Mouse (Mus musculus) 416B (cell line): Measurements from ENCODE around the gene Fate1.
"Not testable (repeated sequence)": the region's sequence is repeated elsewhere in the genome, so short reads cannot be mapped to it uniquely, and the experiment has no call there.

Experiments used
- DNase-seq: peaks from one replicate; pipeline ENCODE4 v3.0.0; 2011; ENCODE audit warnings: low read depth

Gene Fate1

DNA sequence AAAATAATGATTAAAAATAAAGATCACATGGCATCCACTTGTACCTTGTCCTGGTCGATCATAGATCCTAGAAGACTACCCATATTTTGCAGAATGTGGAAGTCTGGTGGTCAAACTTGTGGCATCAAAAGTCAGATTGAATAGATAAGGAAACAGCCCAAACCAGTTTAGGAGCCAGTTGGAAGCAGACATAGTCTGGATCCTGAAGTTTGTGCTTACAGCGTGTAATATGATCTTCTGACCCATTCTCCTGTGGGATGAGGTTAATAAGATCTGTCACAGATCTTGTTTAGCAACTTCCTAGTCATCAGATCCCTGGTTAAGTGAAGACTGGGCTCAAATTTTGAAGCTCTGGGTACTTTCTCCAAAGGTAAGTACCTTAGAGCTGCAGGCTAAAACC lies at the start of gene Fate1:
Gene Fate1, plus strand, starts transcription at position 301 of the 400 bp plus-strand sequence.
- DNase-seq: no peak

DNA sequence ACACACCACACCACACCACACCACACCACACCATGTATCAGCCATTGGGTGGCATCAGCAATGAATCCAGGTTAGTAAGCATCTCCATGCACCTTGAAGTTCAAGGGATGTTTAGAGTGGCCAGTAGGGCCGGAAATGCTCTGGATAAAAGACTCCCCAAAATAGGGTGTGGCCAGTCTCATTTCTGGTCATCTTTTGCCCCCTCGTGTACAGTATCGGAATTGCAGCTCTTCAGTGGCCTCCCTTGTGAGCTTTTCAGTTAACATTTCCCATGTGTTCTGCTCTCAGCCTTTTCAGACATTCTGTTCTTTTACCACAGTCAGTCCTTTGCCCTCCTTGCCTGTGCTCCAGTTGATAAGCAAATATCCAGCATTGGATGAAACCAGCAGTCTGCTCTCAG lies 26.2 kb upstream of the Fate1 start:
- peak; percentile 33 for DNase-seq

DNA sequence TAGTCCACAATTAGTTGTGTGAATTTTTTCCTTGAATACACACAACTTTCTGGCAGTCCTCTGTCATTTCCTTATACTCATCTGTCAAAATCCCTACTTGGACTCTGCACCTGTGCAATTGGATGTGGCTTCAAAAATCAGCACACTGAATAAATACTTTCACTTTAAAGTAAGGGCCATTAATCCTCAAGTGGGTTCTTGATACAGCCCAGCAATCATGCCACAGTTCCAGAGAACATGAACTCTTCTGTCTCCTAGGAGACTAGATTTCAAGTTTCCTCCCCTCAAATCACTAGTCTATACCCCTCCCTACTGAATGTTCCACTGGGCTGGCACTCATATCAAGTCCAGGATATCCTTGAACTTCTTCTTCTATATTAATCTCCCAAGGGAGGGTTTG lies 14.4 kb upstream of the Fate1 start:
- no peak for DNase-seq

DNA sequence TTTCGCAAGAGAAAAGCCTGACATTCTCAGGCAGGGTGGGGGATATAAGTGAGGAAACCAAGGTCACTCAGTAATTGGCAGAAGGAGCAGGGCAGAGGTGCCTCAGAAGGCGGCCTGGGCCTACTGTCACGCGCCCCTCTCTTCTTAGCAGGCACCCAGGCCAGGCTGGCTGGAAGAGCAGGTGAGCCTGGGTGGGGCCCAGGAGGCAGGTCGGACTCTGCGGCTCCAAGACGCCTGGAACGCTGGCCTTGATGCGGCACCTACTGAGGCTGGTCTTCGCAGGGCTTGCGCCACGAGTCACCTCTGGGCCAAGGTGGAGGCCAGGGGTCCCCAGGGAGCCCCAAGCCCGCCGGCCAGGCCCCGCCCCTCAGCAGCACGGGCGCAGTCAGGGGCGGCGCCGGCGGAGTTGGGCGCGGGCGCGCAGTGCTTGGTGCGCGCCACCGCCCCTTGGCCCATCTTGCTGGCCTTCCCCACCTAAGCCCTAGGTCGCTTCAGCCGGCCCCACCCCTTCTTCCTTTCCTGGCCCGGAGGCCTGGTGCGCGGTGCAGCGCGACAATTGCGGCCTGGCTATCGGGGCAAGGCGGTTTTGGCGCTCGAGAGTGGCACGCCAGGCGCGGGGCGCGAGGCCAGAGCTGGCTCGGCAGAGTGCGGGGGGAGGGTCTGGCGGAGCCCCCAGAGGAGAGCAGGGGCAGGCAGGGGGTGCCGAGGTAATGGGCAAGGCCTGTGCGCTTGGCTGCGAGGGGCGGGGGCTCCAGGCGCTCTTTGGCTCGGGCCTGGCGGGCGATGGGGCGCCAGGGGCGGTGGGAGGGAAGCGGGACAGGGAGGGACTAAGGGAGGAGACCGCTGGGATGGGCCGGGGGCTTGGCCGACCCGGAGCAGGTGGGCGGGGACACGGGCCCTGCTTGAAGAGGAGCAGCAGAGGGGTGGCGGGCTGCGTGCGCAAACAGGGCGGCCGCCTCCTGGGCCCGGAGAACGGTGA lies 10.4 kb upstream of the Fate1 start, which contains the start of gene Prrg3:
Gene Prrg3, plus strand, starts transcription at position 552 of the 979 bp plus-strand sequence.
- DNase-seq: no peak

DNA sequence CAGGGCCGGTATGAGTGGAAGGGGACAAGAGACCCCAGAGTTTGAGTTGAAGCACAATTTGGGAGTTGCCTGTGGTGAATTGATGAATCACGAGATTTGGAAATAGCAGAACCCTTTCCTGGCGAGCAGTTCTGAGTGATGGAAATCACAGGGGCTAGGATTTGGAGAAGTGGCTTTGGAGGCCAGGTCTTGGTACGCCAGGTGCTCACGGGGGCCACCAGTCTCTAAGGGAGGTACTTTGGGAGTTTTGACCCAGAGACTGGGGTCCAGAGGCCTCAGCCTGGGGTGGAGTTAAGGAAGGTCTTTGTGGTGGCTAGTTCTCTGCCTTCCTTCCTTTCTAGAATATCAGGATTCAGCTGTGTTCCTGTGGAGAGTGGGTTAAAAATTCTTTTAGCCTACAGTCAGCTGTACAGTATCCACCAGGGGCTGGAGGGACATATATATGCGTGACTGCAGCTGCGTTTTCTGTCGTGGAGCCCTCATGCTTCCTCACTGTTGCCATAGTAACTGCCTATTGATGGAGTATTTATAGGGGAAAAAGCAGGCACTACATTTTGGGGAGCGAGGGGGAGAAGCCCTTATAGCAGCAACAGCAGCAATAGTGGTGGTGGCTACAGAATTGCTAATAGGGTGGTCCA lies 9.4 kb upstream of the Fate1 start:
- DNase-seq: no peak

DNA sequence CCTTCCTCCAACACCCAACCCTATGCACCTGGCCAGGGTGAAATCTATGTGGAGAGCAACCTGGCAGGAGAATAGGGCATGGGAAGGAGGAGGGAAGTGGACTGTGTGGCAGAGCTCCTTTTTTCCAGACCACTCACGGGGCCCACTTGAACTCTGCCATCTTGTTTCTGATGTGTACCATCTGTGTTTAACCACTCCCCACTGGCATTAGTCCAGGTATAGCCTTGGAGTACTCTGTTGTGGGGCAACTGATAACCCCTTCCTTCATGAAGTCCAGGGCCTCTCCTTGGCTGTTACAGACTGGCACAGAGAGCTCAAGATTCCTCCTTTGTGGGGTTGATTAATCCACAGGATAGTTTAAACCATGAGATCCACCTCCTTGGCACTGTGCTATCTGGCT lies 4.6 kb upstream of the Fate1 start:
- no peak for DNase-seq

DNA sequence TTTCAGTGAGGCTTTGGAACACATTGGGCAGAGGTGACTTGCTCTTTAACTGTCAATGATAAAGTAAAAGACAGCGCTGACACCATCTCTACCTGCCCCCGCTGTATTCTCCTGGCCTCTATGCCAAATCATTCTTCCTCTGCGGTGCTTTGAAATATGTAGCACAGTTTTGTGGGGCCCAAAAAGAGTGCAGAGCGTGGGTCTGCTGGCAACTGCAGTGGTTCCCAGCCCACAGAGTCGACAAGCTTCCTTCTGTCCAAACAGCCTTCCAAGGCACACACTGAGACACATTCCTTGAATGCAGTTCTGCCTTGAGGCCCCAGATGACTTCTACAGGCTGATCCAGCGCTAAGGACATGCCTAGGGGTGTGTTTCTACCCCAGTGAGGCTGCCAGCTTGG lies 4.0 kb upstream of the Fate1 start:
- no peak for DNase-seq

DNA sequence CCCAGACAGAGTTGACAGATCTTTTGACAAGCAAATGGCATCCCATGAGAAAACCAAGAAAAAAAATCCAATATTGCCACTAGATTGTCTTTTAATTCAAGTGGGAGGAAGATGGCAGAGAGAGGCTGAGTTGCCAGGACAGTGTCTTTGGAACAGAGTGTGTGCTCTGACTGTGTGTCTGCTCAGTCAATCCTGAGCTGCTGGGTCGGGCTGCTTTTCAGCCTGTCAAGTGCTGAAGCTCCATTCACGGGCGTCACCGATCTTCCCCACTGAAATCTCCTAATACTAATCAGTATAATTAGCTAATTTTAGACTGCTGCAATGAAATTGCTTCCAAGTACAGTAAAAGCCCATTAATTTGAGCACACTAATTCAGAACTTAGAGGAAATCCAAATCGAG lies 1.5 kb upstream of the Fate1 start:
- DNase-seq: no peak

DNA sequence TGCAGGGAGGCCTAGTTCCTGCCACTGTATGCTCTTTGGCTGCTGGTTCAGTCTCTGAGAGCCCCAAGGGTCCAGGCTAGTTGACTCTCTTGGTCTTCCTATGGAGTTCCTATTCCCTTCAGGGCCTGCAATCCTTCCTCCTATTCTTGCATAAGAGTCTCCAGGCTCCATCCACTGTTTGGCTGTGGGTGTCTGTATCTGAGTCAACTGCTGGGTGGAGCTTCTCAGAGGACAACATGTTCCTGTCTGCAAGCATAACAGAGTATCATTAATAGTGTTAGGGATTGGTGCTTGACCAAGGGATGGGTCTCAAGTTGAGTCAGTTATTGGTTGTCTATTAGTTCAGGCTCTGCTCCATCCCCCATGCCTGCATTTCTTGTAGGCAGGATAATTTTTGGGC lies 4.9 kb downstream of the Fate1 start:
- not testable (repeated sequence) for DNase-seq

DNA sequence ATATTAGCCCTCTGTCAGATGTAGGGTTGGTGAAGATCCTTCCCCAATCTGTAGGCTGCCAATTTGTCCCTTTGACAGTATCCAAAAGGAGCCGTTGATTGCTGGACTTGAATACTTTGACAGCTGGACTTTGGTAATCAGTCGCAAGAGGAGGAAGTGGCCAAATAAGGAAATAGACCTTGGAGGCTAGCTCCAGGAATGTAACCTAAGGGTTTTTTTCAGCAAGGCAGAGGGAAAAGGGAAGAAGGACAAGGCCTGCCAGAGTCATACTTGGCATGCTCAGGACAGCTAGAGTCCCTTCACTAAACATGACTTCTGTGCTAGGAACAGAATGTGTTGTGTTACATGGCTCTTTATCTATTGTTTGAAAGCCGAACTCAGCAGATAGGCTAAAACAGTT lies 7.7 kb downstream of the Fate1 start:
- DNase-seq: no peak

DNA sequence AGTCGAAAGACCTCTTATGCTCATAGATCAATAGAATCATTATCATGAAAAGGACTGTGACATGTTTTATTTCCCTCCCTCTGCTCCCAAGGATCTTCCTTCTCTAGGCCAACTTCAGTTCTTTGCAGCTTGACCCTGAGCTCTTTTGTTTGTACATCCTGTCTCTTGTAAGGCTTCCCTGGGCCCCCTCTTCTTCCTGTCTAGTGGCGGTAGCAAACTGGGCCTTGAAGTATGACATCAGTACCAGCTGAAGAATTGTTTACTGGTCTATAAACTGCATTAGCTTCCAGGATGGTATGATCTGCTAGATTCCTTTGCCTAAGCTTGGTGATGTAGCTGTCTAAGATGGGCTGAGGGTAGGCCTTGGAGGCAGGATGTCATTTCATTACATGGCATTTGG lies 8.5 kb downstream of the Fate1 start:
- DNase-seq: no peak

DNA sequence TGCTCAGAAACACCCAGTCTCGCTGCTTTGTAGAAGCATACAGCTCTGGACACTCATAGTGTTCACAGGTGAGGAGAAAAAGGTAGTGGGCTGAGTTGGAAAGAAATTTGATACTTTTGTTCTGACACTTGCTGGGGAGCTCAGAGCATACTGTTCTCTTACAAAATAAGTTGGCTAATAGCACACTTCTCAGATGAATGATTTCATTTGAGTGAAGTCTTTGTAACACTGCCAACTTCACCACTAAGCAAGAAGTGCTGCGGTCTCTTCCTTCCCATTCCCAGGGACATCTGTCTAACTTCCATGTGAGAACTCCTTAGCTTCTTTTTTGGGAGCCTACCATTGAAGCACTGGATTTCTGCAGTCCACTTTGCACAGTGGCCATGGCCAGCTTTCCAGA lies 10.4 kb downstream of the Fate1 start:
- no peak for DNase-seq

DNA sequence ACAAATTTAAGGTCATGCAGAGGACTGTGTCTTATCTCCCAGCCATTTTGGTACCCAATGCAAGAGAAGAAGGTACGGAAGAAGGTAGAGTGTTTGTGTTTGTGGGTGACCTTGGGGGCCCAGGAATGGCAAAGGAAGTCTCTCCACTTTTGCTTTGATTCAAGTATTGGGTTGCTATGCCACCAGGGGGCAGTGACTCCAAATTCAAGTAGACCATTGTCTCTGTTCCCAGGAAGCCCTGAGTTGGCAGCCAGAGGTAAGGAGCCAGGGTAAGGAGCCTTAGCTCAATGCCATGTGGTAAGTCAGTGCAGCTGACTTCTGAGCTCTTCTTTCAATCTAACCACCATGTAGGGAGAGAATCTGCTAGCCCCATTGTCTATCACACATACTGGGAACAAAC lies 11.0 kb downstream of the Fate1 start:
- peak; percentile 14 for DNase-seq

DNA sequence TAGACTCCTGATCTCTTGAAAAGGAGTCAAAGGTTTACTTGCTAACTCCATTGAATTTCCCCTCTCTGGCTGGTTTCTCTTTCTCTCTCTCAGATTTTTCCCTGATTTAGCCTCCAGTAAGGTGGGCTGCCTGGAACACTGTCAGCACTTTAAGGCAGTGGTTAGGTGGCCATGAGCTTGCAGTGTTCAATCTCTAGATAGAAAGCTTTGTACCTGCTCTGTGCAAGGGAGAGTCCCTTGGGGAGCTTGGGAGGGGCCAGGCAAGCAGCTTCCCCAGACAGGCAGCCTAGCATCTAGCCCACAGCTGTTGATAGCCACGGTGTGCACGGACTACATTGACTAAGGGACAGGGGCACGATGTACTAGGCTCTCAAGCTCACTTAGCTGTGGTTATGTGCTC lies 18.8 kb downstream of the Fate1 start, which contains the start of gene Cnga2:
Gene Cnga2, plus strand, starts transcription at position 301 of the 400 bp plus-strand sequence.
- no peak for DNase-seq

DNA sequence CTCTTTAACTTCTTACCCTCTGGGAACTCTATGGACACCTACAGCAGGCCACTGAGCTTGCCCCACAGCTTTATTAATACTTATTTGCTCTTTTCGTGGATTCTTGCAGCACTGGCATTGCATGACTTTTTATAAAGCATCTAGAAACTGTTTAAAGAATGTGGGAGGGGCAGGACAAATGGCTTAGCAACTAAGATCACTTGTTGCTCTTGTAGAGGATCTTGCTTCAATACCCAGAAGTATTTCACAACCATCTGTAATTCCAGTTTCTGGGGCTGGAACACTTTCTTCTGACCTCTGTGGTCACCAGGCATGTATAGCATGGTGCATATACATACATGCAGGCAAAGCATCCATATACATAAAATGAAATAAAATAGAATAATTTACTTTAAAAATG lies 23.2 kb downstream of the Fate1 start:
- no peak for DNase-seq

DNA sequence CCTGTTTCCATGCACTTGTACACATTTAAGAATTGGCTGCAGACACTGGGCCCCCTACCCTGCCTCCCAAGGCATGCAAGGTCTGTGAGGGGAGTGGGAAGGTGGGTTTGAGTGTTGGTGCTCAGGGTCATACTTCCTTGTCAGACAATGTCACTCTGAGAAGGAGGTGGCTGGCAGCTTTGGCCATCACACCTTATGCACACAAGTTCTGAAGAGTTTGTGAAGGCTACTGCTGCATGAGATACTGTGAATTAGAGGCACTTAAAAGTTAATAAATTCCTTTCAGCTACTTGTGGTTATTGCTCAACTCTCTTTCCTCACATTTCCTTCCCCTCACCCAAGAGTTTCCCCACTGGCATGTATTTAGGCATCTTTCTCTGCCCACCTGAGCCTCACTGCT lies 37.1 kb downstream of the Fate1 start:
- DNase-seq: no peak

DNA sequence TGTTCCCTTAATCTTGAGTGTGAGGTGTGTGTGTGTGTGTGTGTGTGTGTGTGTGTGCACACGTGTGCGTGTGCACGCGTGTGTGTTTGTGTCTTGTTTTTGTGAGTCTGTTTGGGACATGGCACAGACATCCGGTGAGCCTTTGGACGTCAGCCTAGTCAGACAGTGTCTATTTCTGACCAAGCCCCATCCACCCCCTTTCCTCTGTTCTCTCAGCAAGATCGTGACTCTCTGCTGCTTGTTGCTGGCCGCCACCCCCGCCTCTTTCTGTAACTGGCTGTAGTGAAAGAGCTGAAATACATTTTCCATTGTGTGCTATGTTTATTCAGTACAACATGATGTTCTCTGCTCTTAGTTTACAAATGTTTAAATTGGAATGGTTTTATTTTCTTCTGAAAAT lies 39.5 kb downstream of the Fate1 start:
- no peak for DNase-seq

DNA sequence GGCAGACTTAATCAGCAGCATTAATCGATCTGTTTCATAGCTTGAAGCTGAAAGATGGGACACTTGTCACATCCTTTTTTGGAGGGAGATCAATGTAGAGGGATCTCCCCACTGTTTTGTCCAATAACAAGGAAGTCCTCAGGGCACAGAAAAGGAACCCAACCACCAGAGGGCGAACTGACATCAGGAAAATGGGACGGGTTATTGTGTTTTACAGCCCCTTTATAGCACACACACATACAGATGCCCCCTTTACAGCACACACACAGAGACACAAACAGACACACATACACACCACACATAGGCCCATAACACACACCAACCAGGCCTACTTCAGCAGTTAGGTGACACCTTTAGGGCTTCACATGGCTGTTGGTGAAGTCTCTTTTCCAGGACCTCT lies 40.0 kb downstream of the Fate1 start:
- DNase-seq: peak; percentile 7

DNA sequence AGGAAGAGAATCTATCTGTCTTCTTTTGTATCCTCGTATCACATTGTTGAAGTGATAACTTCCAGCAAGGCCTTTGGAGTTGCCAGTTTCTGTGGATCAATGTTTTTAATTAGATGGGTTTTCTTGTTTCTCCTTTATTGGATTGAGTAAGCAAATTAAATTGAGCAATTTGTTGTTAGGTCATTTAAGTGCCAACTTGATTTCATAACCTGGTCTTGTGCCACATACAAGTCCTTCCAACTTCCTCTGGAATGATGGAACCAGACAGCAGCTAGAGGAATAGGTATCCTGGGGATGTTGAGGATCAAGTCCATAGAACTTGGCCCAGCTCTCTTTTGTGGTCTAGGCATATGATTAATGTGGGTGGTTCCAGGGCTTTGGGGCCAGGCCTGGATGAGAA lies 49.5 kb downstream of the Fate1 start:
- no peak for DNase-seq

DNA sequence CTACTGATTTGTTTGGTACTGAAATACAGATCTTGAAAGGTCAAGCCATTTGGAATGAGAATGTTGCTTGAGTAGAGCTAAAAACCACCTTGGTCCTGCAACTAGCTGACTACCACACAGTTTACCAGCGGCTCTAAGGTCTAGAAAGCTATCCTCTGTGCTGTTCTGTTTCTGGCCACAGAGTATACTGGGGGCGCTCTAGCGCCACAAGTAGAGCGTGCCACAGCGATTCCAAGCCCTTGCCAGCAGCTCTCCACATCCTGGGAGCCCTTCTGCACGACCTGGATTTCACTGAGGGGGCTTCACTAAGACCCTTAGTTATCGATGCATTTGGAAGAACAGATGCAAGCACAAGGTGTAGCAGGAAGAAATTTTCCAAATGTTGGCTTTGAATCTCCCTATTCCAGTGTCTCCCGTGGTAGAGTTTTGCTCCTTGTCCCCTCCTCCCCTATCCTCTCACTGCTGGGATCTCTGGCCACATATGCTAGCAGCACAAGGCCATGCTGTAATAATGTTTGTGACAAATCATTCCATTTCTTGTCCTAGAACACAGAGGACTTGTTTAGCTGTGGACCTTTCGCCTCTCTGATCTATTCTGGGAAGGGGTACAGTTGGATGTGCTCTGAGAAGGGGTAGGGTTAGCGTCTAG lies 50.1 kb downstream of the Fate1 start:
- DNase-seq: peak; percentile 4

DNA sequence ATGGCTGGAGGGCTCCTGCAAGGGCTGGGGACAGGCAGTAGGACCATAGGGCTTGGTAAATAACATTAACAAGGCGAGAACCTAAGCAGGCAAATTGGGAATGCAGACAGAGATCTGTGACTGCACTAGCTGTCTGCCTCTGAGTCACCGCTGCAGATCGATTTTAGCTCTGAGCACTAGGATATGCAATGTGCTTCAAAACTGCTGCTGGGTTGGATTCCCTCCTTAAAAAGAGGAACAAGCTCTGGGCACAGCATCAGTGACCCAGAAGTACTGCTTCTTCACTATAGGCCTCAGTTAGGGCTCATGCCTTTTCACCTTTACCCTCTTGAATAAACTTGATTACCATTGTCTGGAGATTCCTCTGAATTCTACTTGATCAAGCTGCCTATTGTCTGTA lies 50.8 kb downstream of the Fate1 start:
- no peak for DNase-seq
